Mouse (Mus musculus): Measurements from ENCODE around the gene Dclk1. TPM values are rescaled to one million over a fixed set of nuclear protein-coding genes. Genes with fewer than 3 reads are reported as not detected.

The Dclk1 gene
- polyA plus RNA-seq, 1 experiment, result 70.4 TPM

- Histone ChIP-seq H3K27me3 (ENCODE audit: control insufficient read depth, insufficient read depth, insufficient read length) (no peaks in the 10 kb centered on the region), H3K4me3 (no peak overlapping the region), H3K4me2 (ENCODE audit: low read depth) (no peak overlapping the region), H3K36me3 (ENCODE audit: control insufficient read depth, insufficient read depth) (no peaks in the 10 kb centered on the region), H3K79me2 (ENCODE audit: control insufficient read depth, insufficient read depth) (no peaks in the 10 kb centered on the region), H3ac (ENCODE audit: control insufficient read depth, insufficient read length) (no peak overlapping the region)
- no peak for TF ChIP-seq SRF (IDR thresholded peaks at IDR 0.05; ENCODE audit: control insufficient read depth, insufficient read length, low read depth)
- TF ChIP-seq TCF3 (IDR thresholded peaks at IDR 0.05; ENCODE audit: insufficient read length, low read depth), result no peak
- no peak for TF ChIP-seq MAX (IDR thresholded peaks at IDR 0.05; ENCODE audit: low read depth)
- no peak for TF ChIP-seq CEBPB (IDR thresholded peaks at IDR 0.05; ENCODE audit: insufficient read depth, poor library complexity, severe bottlenecking)
- no peak for TF ChIP-seq REST (IDR thresholded peaks at IDR 0.05; ENCODE audit: insufficient read depth, insufficient read length)
- no peak for TF ChIP-seq USF1 (IDR thresholded peaks at IDR 0.05; ENCODE audit: low read depth)
- no peak for TF ChIP-seq MYOD1 (IDR thresholded peaks at IDR 0.05; ENCODE audit: control insufficient read depth in 1 of 3, insufficient read length in 2 of 3, low read depth in 2 of 3)
- TF ChIP-seq TCF12 (IDR thresholded peaks at IDR 0.05; ENCODE audit: insufficient read depth, poor library complexity, severe bottlenecking), result no peak
- TF ChIP-seq POLR2AphosphoS2 (IDR thresholded peaks at IDR 0.05; ENCODE audit: insufficient read length, low read depth), result no peak
- no peak for TF ChIP-seq POLR2A (IDR thresholded peaks at IDR 0.05; ENCODE audit: insufficient read length, low read depth)
- TF ChIP-seq MYOG (IDR thresholded peaks at IDR 0.05; ENCODE audit: control insufficient read depth in 1 of 3, insufficient read depth in 1 of 3, insufficient read length in 2 of 3, low read depth in 2 of 3), result no peak
- TF ChIP-seq E2F4 (IDR thresholded peaks at IDR 0.05; ENCODE audit: insufficient read depth), result no peak
Measured at GRCm38 (mm10) chr3:55571034-55571433, 328.9 kb downstream of the Dclk1 start.

- TF ChIP-seq TCF3 (IDR thresholded peaks at IDR 0.05; ENCODE audit: insufficient read length, low read depth) (no peak), POLR2AphosphoS2 (IDR thresholded peaks at IDR 0.05; ENCODE audit: insufficient read length, low read depth) (no peak), REST (IDR thresholded peaks at IDR 0.05; ENCODE audit: insufficient read depth, insufficient read length) (no peak), E2F4 (IDR thresholded peaks at IDR 0.05; ENCODE audit: insufficient read depth) (no peak), POLR2A (IDR thresholded peaks at IDR 0.05; ENCODE audit: insufficient read length, low read depth) (no peak), USF1 (IDR thresholded peaks at IDR 0.05; ENCODE audit: low read depth) (no peak), MAX (IDR thresholded peaks at IDR 0.05; ENCODE audit: low read depth) (no peak), MYOG (IDR thresholded peaks at IDR 0.05; ENCODE audit: control insufficient read depth in 1 of 3, insufficient read depth in 1 of 3, insufficient read length in 2 of 3, low read depth in 2 of 3) (no peak), MYOD1 (IDR thresholded peaks at IDR 0.05; ENCODE audit: control insufficient read depth in 1 of 3, insufficient read length in 2 of 3, low read depth in 2 of 3) (no peak), TCF12 (IDR thresholded peaks at IDR 0.05; ENCODE audit: insufficient read depth, poor library complexity, severe bottlenecking) (no peak), CEBPB (IDR thresholded peaks at IDR 0.05; ENCODE audit: insufficient read depth, poor library complexity, severe bottlenecking) (no peak), SRF (IDR thresholded peaks at IDR 0.05; ENCODE audit: control insufficient read depth, insufficient read length, low read depth) (no peak)
- Histone ChIP-seq H3K27me3 (ENCODE audit: control insufficient read depth, insufficient read depth, insufficient read length) (no peaks in the 10 kb centered on the region), H3ac (ENCODE audit: control insufficient read depth, insufficient read length) (no peak overlapping the region), H3K4me3 (no peak overlapping the region), H3K36me3 (ENCODE audit: control insufficient read depth, insufficient read depth) (no peaks in the 10 kb centered on the region), H3K4me2 (ENCODE audit: low read depth) (no peak overlapping the region), H3K79me2 (ENCODE audit: control insufficient read depth, insufficient read depth) (no peaks in the 10 kb centered on the region)
Measured at GRCm38 (mm10) chr3:55571552-55572296, 329.6 kb downstream of the Dclk1 start.

GRCm38 (mm10) chr3:55572297-55572681 is 330.1 kb downstream of the Dclk1 start:
- Histone ChIP-seq H3K4me2 (ENCODE audit: low read depth) (no peak overlapping the region), H3K79me2 (ENCODE audit: control insufficient read depth, insufficient read depth) (no peaks in the 10 kb centered on the region)
- no peak for TF ChIP-seq MYOD1 (IDR thresholded peaks at IDR 0.05; ENCODE audit: control insufficient read depth in 1 of 3, insufficient read length in 2 of 3, low read depth in 2 of 3)
- TF ChIP-seq MAX (IDR thresholded peaks at IDR 0.05; ENCODE audit: low read depth), result no peak
- TF ChIP-seq TCF3 (IDR thresholded peaks at IDR 0.05; ENCODE audit: insufficient read length, low read depth), result no peak
- TF ChIP-seq REST (IDR thresholded peaks at IDR 0.05; ENCODE audit: insufficient read depth, insufficient read length), result no peak
- TF ChIP-seq SRF (IDR thresholded peaks at IDR 0.05; ENCODE audit: control insufficient read depth, insufficient read length, low read depth), result no peak
- no peak for TF ChIP-seq E2F4 (IDR thresholded peaks at IDR 0.05; ENCODE audit: insufficient read depth)
- no peak for TF ChIP-seq POLR2AphosphoS2 (IDR thresholded peaks at IDR 0.05; ENCODE audit: insufficient read length, low read depth)
- TF ChIP-seq USF1 (IDR thresholded peaks at IDR 0.05; ENCODE audit: low read depth), result no peak
- no peak for TF ChIP-seq CEBPB (IDR thresholded peaks at IDR 0.05; ENCODE audit: insufficient read depth, poor library complexity, severe bottlenecking)
- TF ChIP-seq TCF12 (IDR thresholded peaks at IDR 0.05; ENCODE audit: insufficient read depth, poor library complexity, severe bottlenecking), result no peak
- TF ChIP-seq POLR2A (IDR thresholded peaks at IDR 0.05; ENCODE audit: insufficient read length, low read depth), result no peak
- TF ChIP-seq MYOG (IDR thresholded peaks at IDR 0.05; ENCODE audit: control insufficient read depth in 1 of 3, insufficient read depth in 1 of 3, insufficient read length in 2 of 3, low read depth in 2 of 3), result no peak

GRCm38 (mm10) chr3:55574003-55574402 is 331.8 kb downstream of the Dclk1 start:
- H3ac ChIP-seq (ENCODE audit: control insufficient read depth, insufficient read length), result no peak overlapping the region
- H3K4me2 ChIP-seq (ENCODE audit: low read depth), result no peak overlapping the region
- no peaks in the 10 kb centered on the region for H3K79me2 ChIP-seq (ENCODE audit: control insufficient read depth, insufficient read depth)
- no peaks in the 10 kb centered on the region for H3K36me3 ChIP-seq (ENCODE audit: control insufficient read depth, insufficient read depth)
- TF ChIP-seq TCF12 (IDR thresholded peaks at IDR 0.05; ENCODE audit: insufficient read depth, poor library complexity, severe bottlenecking) (no peak), TCF3 (IDR thresholded peaks at IDR 0.05; ENCODE audit: insufficient read length, low read depth) (no peak), USF1 (IDR thresholded peaks at IDR 0.05; ENCODE audit: low read depth) (no peak), MYOD1 (IDR thresholded peaks at IDR 0.05; ENCODE audit: control insufficient read depth in 1 of 3, insufficient read length in 2 of 3, low read depth in 2 of 3) (no peak), SRF (IDR thresholded peaks at IDR 0.05; ENCODE audit: control insufficient read depth, insufficient read length, low read depth) (no peak), MYOG (IDR thresholded peaks at IDR 0.05; ENCODE audit: control insufficient read depth in 1 of 3, insufficient read depth in 1 of 3, insufficient read length in 2 of 3, low read depth in 2 of 3) (no peak), CEBPB (IDR thresholded peaks at IDR 0.05; ENCODE audit: insufficient read depth, poor library complexity, severe bottlenecking) (no peak), POLR2AphosphoS2 (IDR thresholded peaks at IDR 0.05; ENCODE audit: insufficient read length, low read depth) (no peak), MAX (IDR thresholded peaks at IDR 0.05; ENCODE audit: low read depth) (no peak), REST (IDR thresholded peaks at IDR 0.05; ENCODE audit: insufficient read depth, insufficient read length) (no peak), E2F4 (IDR thresholded peaks at IDR 0.05; ENCODE audit: insufficient read depth) (no peak), POLR2A (IDR thresholded peaks at IDR 0.05; ENCODE audit: insufficient read length, low read depth) (no peak)
- no peaks in the 10 kb centered on the region for H3K27me3 ChIP-seq (ENCODE audit: control insufficient read depth, insufficient read depth, insufficient read length)
- no peak overlapping the region for H3K4me3 ChIP-seq

More at GRCm38 (mm10) chr3:55572297-55572681, 330.1 kb downstream of the Dclk1 start:
- Histone ChIP-seq H3K27me3 (ENCODE audit: control insufficient read depth, insufficient read depth, insufficient read length) (no peaks in the 10 kb centered on the region), H3ac (ENCODE audit: control insufficient read depth, insufficient read length) (no peak overlapping the region), H3K36me3 (ENCODE audit: control insufficient read depth, insufficient read depth) (no peaks in the 10 kb centered on the region), H3K4me3 (no peak overlapping the region)

Data from myocyte (in vitro differentiated cells).